Mouse (Mus musculus) C2C12 (cell line): ENCODE data around the gene Sun1. TPM values are rescaled to one million over a fixed set of nuclear protein-coding genes. Genes with fewer than 3 reads are reported as not detected.

Source experiments
- H3K27me3 ChIP-seq: one replicate; pipeline ENCODE4 v1.6.1; 2011; ENCODE audit not compliant: control insufficient read depth, insufficient read depth, insufficient read length
- H3K36me3 ChIP-seq: one replicate; pipeline ENCODE4 v1.6.1; 2011; ENCODE audit not compliant: control insufficient read depth, insufficient read depth
- H3K4me3 ChIP-seq: one replicate; pipeline ENCODE4 v1.5.1; 2011; ENCODE audit warnings: mild to moderate bottlenecking, control low read depth; ENCODE audit not compliant: poor library complexity, insufficient read depth, severe bottlenecking
- H3K79me2 ChIP-seq: one replicate; pipeline ENCODE4 v1.6.1; 2011; ENCODE audit not compliant: control insufficient read depth, insufficient read depth
- H3K79me3 ChIP-seq: one replicate; pipeline ENCODE4 v1.6.1; 2011; ENCODE audit warnings: low read depth, control low read depth
- H3ac ChIP-seq: one replicate; pipeline ENCODE3; 2011; ENCODE audit warnings: low read depth; ENCODE audit not compliant: control insufficient read depth, insufficient read length
- CEBPB ChIP-seq: IDR thresholded peaks from one replicate; pipeline ENCODE4 v1.6.1; 2011; ENCODE audit warnings: low read depth, mild to moderate bottlenecking, control low read depth, moderate library complexity
- CTCF ChIP-seq: IDR thresholded peaks from one replicate; pipeline ENCODE4 v1.5.1; 2011; ENCODE audit not compliant: control insufficient read depth, insufficient read depth, insufficient read length
- FOSL1 ChIP-seq: IDR thresholded peaks from one replicate; pipeline ENCODE4 v1.8.0; 2011; ENCODE audit warnings: mild to moderate bottlenecking, low read length; ENCODE audit not compliant: poor library complexity, insufficient read depth, severe bottlenecking
- MAX ChIP-seq: IDR thresholded peaks from one replicate; pipeline ENCODE4 v1.6.1; 2011; ENCODE audit warnings: mild to moderate bottlenecking, control low read depth
- MYOD1 ChIP-seq: IDR thresholded peaks from one replicate; pipeline ENCODE4 v1.6.1; 2011; ENCODE audit warnings: low read depth; ENCODE audit not compliant: control insufficient read depth, insufficient read length
- MYOG ChIP-seq: IDR thresholded peaks from one replicate; pipeline ENCODE4 v1.6.1; 2011; ENCODE audit not compliant: control insufficient read depth, insufficient read length; ENCODE audit errors: extremely low read depth
- USF1 ChIP-seq: IDR thresholded peaks from one replicate; pipeline ENCODE4 v1.6.1; 2011; ENCODE audit warnings: low read depth, mild to moderate bottlenecking, control low read depth, moderate library complexity
- polyA plus RNA-seq: library from polyadenylated mRNA; unstranded; fragments of >200 nt; fragmentation: generic; extraction: Trizol; gene quantifications from one replicate; pipeline ENCODE4 v1.2.1, GENCODE M21; 2012; ENCODE audit warnings: missing spikeins

Sun1 gene
- polyA plus RNA-seq, 1 experiment: 39.4 TPM

- Histone ChIP-seq H3ac (no peak overlapping the region), H3K79me2 (peaks cover 97% of the 10 kb centered on the region), H3K27me3 (no peaks in the 10 kb centered on the region), H3K79me3 (peaks cover 80% of the 10 kb centered on the region), H3K36me3 (peaks cover 50% of the 10 kb centered on the region), H3K4me3 (no peak overlapping the region)
- TF ChIP-seq USF1 (no peak), CTCF (no peak), CEBPB (no peak), MYOD1 (no peak), MYOG (no peak), MAX (no peak)
These were observed 56.8 kb downstream of the Sun1 start for GRCm38 (mm10) chr5:139257265-139257664.

GRCm38 (mm10) chr5:139257818-139258217 lies 57.4 kb downstream of the Sun1 start:
- H3K4me3 ChIP-seq: no peak overlapping the region
- H3K36me3 ChIP-seq: peaks cover 56% of the 10 kb centered on the region
- H3K27me3 ChIP-seq: no peaks in the 10 kb centered on the region
- peaks cover 100% of the 10 kb centered on the region for H3K79me2 ChIP-seq
- TF ChIP-seq CEBPB (no peak), MYOD1 (no peak), MAX (no peak), CTCF (no peak), FOSL1 (no peak), MYOG (no peak), USF1 (no peak)
- peaks cover 80% of the 10 kb centered on the region for H3K79me3 ChIP-seq
- H3ac ChIP-seq: no peak overlapping the region

- TF ChIP-seq CEBPB: no peak
- no peak overlapping the region for H3K4me3 ChIP-seq
- peaks cover 74% of the 10 kb centered on the region for H3K79me3 ChIP-seq
- H3K27me3 ChIP-seq: no peaks in the 10 kb centered on the region
- H3K36me3 ChIP-seq: peaks cover 63% of the 10 kb centered on the region
- H3K79me2 ChIP-seq: peaks cover 95% of the 10 kb centered on the region
- no peak overlapping the region for H3ac ChIP-seq
These were observed 58.1 kb downstream of the Sun1 start for GRCm38 (mm10) chr5:139258371-139259035.

- peaks cover 65% of the 10 kb centered on the region for H3K36me3 ChIP-seq
These were observed 59.4 kb downstream of the Sun1 start for GRCm38 (mm10) chr5:139259853-139260252.

GRCm38 (mm10) chr5:139261403-139261802 lies 61.0 kb downstream of the Sun1 start:
- peaks cover 66% of the 10 kb centered on the region for H3K79me2 ChIP-seq
- H3K4me3 ChIP-seq: no peak overlapping the region
- no peaks in the 10 kb centered on the region for H3K27me3 ChIP-seq
- no peak overlapping the region for H3ac ChIP-seq
- H3K36me3 ChIP-seq: peaks cover 72% of the 10 kb centered on the region
- H3K79me3 ChIP-seq: peaks cover 46% of the 10 kb centered on the region
- TF ChIP-seq MAX (no peak), CEBPB (no peak), FOSL1 (no peak), MYOD1 (no peak), USF1 (no peak), CTCF (no peak), MYOG (no peak)

More at GRCm38 (mm10) chr5:139259853-139260252, 59.4 kb downstream of the Sun1 start:
- H3K27me3 ChIP-seq: no peaks in the 10 kb centered on the region
- peaks cover 61% of the 10 kb centered on the region for H3K79me3 ChIP-seq
- TF ChIP-seq MYOD1 (no peak), USF1 (no peak), CTCF (no peak), CEBPB (no peak), MAX (no peak), FOSL1 (no peak), MYOG (no peak)
- H3ac ChIP-seq: no peak overlapping the region
- H3K79me2 ChIP-seq: peaks cover 81% of the 10 kb centered on the region
- no peak overlapping the region for H3K4me3 ChIP-seq

GRCm38 (mm10) chr5:139267661-139268060 lies 67.2 kb downstream of the Sun1 start:
- H3K36me3 ChIP-seq: peaks cover 41% of the 10 kb centered on the region
- TF ChIP-seq MAX (no peak), MYOD1 (no peak)

More at GRCm38 (mm10) chr5:139267661-139268060, 67.2 kb downstream of the Sun1 start:
- Histone ChIP-seq H3K4me3 (no peak overlapping the region), H3K27me3 (no peaks in the 10 kb centered on the region), H3K79me2 (peaks cover 3% of the 10 kb centered on the region), H3K79me3 (peaks cover 1% of the 10 kb centered on the region), H3ac (no peak overlapping the region)
